Mouse (Mus musculus): Measurements from ENCODE around the gene Wnt5a. TPM values are rescaled to one million over a fixed set of nuclear protein-coding genes. Genes with fewer than 3 reads are reported as not detected.

Gene Wnt5a
- 0.01 TPM in 1 of 2 replicates, not detected in the other for polyA plus RNA-seq (2012)

DNA sequence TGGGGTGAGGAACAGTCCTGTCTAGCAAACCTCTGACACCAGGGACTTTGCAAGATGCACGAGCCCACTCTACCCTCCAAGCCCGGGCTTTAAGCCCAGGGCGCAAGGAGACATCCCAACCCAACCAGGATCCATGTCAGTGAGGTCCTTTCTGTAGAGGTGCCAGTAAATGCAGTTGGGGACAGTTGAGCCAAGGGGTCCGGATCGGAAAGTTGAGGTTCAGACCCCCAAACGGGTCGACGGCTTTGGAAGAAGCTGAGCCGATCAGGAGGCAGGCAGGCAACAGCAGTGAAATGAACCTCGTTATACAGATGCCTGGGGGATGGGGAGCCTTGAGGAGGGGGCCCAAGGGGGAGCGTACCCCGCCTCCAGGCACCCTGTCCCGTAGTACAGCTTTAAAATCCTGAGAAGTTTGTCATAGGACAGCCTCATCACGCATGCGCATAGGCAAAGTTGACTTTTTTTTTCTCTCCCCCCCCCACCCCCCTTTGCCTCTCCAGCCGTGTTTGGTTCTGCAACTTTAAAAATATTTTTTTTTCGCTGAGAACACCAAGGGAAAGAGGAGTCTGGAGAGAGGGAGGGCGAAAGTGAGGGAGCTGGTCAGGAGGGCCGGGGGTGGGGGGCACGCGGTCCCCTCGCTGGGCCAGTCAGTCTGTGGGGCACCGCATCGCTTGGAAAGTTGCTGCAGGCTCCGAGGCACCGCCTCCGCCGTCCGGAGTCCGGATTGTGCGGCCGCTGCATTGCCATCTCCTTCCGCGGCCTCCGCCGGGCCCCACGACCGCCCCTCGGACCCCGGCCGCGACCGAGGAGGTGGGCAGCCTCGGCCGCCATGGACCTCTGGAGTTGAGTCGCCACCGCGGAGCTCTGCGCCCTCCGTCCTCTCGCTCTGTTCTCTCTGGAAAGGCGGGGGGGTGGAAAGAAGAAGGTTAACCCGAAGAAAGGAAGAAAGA, at the start of gene Wnt5a:
Gene Wnt5a (plus strand): TSS at position 650 of the 950 bp plus-strand sequence.

Measured in megakaryocyte-erythroid progenitor cell, adult 5 weeks (primary cell).